In genomic region chr11:113299492-113299891, GRCm38 (mm10) we compare ENCODE assay signal across 18 mouse cellular contexts.
DNase-seq lines count a peak whose midpoint lies in the region; ATAC-seq and TF ChIP-seq lines count a peak whose summit lies in the region.
"Had no signal": no experiment of that assay in that cellular context is flagged by ENCODE, and none has a peak within 500 bp of the region (broad histone marks: within the 10 kb centered on the region; RNA-seq: fewer than 3 reads in every experiment).

No protein-coding gene starts in this region.

- no peaks in the 10 kb centered on the region for H3K27me3 ChIP-seq in forebrain, embryonic 10.5 days (ENCODE audit: poor library complexity, severe bottlenecking)
- no peaks in the 10 kb centered on the region for H3K27me3 ChIP-seq in forebrain, embryonic 16.5 days (replicated peaks; ENCODE audit: control insufficient read depth, insufficient read depth, low read length)
- no peaks in the 10 kb centered on the region for H3K27me3 ChIP-seq in forebrain, postnatal 0 days (ENCODE audit: insufficient read depth, low read length)
- peaks cover 7% of the 10 kb centered on the region; the same call in 1 of the 2 replicates for H3K27me3 ChIP-seq in midbrain, embryonic 13.5 days
- H3K27me3 ChIP-seq: embryonic facial prominence, embryonic 15.5 days had no signal

- H3K36me3 ChIP-seq in forebrain, embryonic 10.5 days (replicated peaks): no peaks in the 10 kb centered on the region
- H3K36me3 ChIP-seq in forebrain, embryonic 16.5 days (ENCODE audit: control insufficient read depth, insufficient read depth): no peaks in the 10 kb centered on the region
- H3K36me3 ChIP-seq in forebrain, postnatal 0 days (ENCODE audit: insufficient read depth): no peaks in the 10 kb centered on the region
- H3K36me3 ChIP-seq in midbrain, embryonic 13.5 days: 0 out of 2 replicates have a peak, but pooled peaks cover 3% of the 10 kb centered on the region
- H3K36me3 ChIP-seq: embryonic facial prominence, embryonic 15.5 days had no signal

- no peak for TF ChIP-seq POLR2A in brain, embryonic 14.5 days (IDR thresholded peaks at IDR 0.05; ENCODE audit: borderline replicate concordance, extremely low read depth, insufficient read depth, insufficient read length, poor library complexity, severe bottlenecking)

- H3K9me3 ChIP-seq in forebrain, embryonic 10.5 days: no peaks in the 10 kb centered on the region
- no peaks in the 10 kb centered on the region for H3K9me3 ChIP-seq in forebrain, embryonic 16.5 days (ENCODE audit: control insufficient read depth, low read length)
- H3K9me3 ChIP-seq in forebrain, postnatal 0 days (ENCODE audit: low read length): no peaks in the 10 kb centered on the region
- H3K9me3 ChIP-seq in midbrain, embryonic 13.5 days: no peaks in the 10 kb centered on the region
- H3K9me3 ChIP-seq: embryonic facial prominence, embryonic 15.5 days had no signal

- no peak overlapping the region for H3K4me3 ChIP-seq in forebrain, embryonic 10.5 days
- H3K4me3 ChIP-seq in forebrain, embryonic 16.5 days (replicated peaks; ENCODE audit: low read length): no peak overlapping the region
- no peak overlapping the region for H3K4me3 ChIP-seq in forebrain, postnatal 0 days (ENCODE audit: low read depth, low read length)
- H3K4me3 ChIP-seq in midbrain, embryonic 13.5 days (replicated peaks): no peak overlapping the region
- H3K4me3 ChIP-seq: embryonic facial prominence, embryonic 15.5 days; heart, adult 2 months had no signal

- no peak overlapping the region for H3K4me2 ChIP-seq in forebrain, embryonic 16.5 days (ENCODE audit: low read length)
- H3K4me2 ChIP-seq in forebrain, postnatal 0 days (ENCODE audit: low read depth): no peak overlapping the region
- H3K4me2 ChIP-seq in midbrain, embryonic 13.5 days (replicated peaks): no peak overlapping the region
- H3K4me2 ChIP-seq: embryonic facial prominence, embryonic 15.5 days; liver, embryonic 11.5 days; lung, embryonic 14.5 days had no signal

- WGBS in forebrain, embryonic 10.5 days: 85% methylated on average over 10 of the region's 10 CpGs
- WGBS in forebrain, embryonic 16.5 days: 31% methylated on average over 10 of the region's 10 CpGs
- 36% methylated on average over 10 of the region's 10 CpGs for WGBS in forebrain, postnatal 0 days
- WGBS in midbrain, embryonic 13.5 days: 40% methylated on average over 10 of the region's 10 CpGs

- peaks cover 32% of the 10 kb centered on the region for H3K4me1 ChIP-seq in forebrain, embryonic 10.5 days
- H3K4me1 ChIP-seq in forebrain, embryonic 16.5 days (replicated peaks; ENCODE audit: control insufficient read depth, insufficient read depth, low read length): peaks cover 14% of the 10 kb centered on the region
- no peaks in the 10 kb centered on the region for H3K4me1 ChIP-seq in forebrain, postnatal 0 days (ENCODE audit: insufficient read depth)
- peaks cover 29% of the 10 kb centered on the region for H3K4me1 ChIP-seq in midbrain, embryonic 13.5 days (replicated peaks)

- TF ChIP-seq CTCF in brain, embryonic 14.5 days (IDR thresholded peaks at IDR 0.05; ENCODE audit: borderline replicate concordance, extremely low read depth, insufficient read depth, insufficient read length): no peak
- TF ChIP-seq CTCF in forebrain, postnatal 0 days (IDR thresholded peaks at IDR 0.05; ENCODE audit: low read depth): no peak

- H3K27ac ChIP-seq in forebrain, embryonic 10.5 days: peak overlapping the region; percentile 68
- no peak overlapping the region for H3K27ac ChIP-seq in forebrain, embryonic 16.5 days (ENCODE audit: low read length)
- H3K27ac ChIP-seq in forebrain, postnatal 0 days (ENCODE audit: low read depth, low read length): no peak overlapping the region
- H3K27ac ChIP-seq in midbrain, embryonic 13.5 days: 0 out of 2 replicates have a peak overlapping the region, but pooled peaks have one; percentile 30
- H3K27ac ChIP-seq: embryonic facial prominence, embryonic 15.5 days; heart, adult 2 months had no signal

- no peak for ATAC-seq in forebrain, embryonic 16.5 days
- 0 out of 2 replicates have a peak, but pooled peaks have one; percentile 17 for ATAC-seq in forebrain, postnatal 0 days
- ATAC-seq in midbrain, embryonic 13.5 days: peak; percentile 32; the same call in 1 of the 2 replicates

- no peak for DNase-seq in forebrain, embryonic 10.5 days (ENCODE audit: extremely low spot score, low spot score)
- peak; percentile 88 for DNase-seq in brain, embryonic 14.5 days (ENCODE audit: low read depth)
- no peak for DNase-seq in forebrain, postnatal 0 days
- no peak for DNase-seq in right cerebral cortex, postnatal 10 days (ENCODE audit: low spot score in 2 of 2)
- DNase-seq in gastrocnemius, adult 18-20 months (ENCODE audit: low spot score): no peak
- no peak for DNase-seq in layer of hippocampus, postnatal 36 days
- DNase-seq: adrenal gland, postnatal 10 days; cerebellum, adult 8-10 months; gastrocnemius, postnatal 14 days; heart, adult 2 months; kidney, adult 9 months; kidney, postnatal 4 days; lung, embryonic 14.5 days; lung, postnatal 4 days had no signal

- no peak overlapping the region for H3K9ac ChIP-seq in forebrain, embryonic 16.5 days (replicated peaks; ENCODE audit: low read depth, low read length)
- H3K9ac ChIP-seq in forebrain, postnatal 0 days: no peak overlapping the region
- H3K9ac ChIP-seq in midbrain, embryonic 13.5 days (replicated peaks): no peak overlapping the region
- H3K9ac ChIP-seq: embryonic facial prominence, embryonic 15.5 days; lung, embryonic 14.5 days had no signal

Comparison
In these comparisons a context has a peak if more than half of its experiments do, and no peak if none do; other contexts are left out.
1. H3K27ac ChIP-seq: peak in forebrain, embryonic 10.5 days (single experiment) and midbrain, embryonic 13.5 days (single experiment); none in forebrain, embryonic 16.5 days (single experiment) and forebrain, postnatal 0 days (single experiment).